ENCODE assay signal across 10 mouse cellular contexts in the genomic region with DNA sequence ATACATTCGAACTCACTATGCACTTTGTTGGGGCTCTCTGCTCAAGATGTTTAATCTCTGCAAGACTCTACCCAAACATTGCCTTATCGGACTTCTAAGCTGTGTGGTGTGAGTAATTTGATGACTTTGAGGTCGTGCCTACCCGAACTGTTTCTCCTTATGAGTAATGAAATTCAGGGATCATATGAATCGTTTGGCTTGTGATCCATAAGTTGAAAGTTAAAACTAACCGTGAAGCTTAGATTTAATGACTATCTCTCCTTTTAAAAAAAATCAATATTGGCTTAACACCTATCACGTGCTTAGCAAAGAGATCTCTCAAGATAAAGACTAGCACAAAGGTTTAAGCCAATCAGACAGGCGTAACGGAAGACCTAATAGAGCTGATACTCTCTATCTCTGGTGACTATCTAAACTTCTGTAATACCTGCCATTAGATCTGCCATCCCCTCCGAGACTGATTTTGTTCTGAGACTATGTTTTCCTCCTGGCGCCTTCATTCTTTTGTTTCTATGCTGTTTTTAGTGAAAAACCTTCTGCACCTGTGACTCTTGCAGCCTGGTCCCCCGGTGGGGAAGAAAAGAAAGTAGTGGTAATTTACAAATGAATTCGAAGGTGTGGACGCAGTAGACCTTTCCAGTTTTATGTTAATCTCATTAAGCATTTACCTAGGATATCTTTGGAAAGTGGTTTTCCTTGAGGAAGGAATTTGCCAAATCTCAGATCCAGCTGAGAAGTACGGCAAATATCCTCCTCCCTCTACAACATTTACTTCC. TPM values are rescaled to one million over a fixed set of nuclear protein-coding genes. Genes with fewer than 3 reads are reported as not detected.
DNase-seq lines count a peak whose midpoint lies in the region; ATAC-seq lines count a peak whose summit lies in the region.
"Had no signal": no experiment of that assay in that cellular context is flagged by ENCODE, and none has a peak within 500 bp of the region (broad histone marks: within the 10 kb centered on the region; RNA-seq: fewer than 3 reads in every experiment).

No protein-coding gene starts in this region.

- H3K9ac ChIP-seq in embryonic facial prominence, embryonic 13.5 days = peak overlapping the region; percentile 98
- peak overlapping the region; percentile 95 for H3K9ac ChIP-seq in intestine, embryonic 16.5 days (ENCODE audit: low read depth, low read length)
- H3K9ac ChIP-seq in neural tube, embryonic 11.5 days (ENCODE audit: low read length) = peak overlapping the region; percentile 98

- WGBS in embryonic facial prominence, embryonic 13.5 days = 2% methylated on average over 15 of the region's 15 CpGs
- WGBS in intestine, embryonic 16.5 days = 2% methylated on average over 15 of the region's 15 CpGs
- 3% methylated on average over 15 of the region's 15 CpGs for WGBS in neural tube, embryonic 11.5 days

- peak; percentile 7 to 9 for DNase-seq in cerebellum, postnatal 10 days
- no peak for DNase-seq in cerebellum, adult 11-12 months
- DNase-seq in B cell, adult 2 months = peak; percentile 3 to 14
- no peak for DNase-seq in neural tube, embryonic 11.5 days (ENCODE audit: low spot score)
- DNase-seq in layer of hippocampus, adult 8-10 months (ENCODE audit: low spot score in 2 of 2) = no peak
- DNase-seq in urinary bladder, postnatal 25 days (ENCODE audit: low spot score) = no peak

- ATAC-seq in embryonic facial prominence, embryonic 13.5 days (ENCODE audit: insufficient number of reproducible peaks, insufficient read depth, low FRiP score, low TSS enrichment, low read depth) = no peak
- peak; percentile 8 for ATAC-seq in intestine, embryonic 16.5 days
- no peak for ATAC-seq in neural tube, embryonic 11.5 days (ENCODE audit: insufficient read depth, low FRiP score, low TSS enrichment)

- peaks cover 19% of the 10 kb centered on the region for H3K4me1 ChIP-seq in embryonic facial prominence, embryonic 13.5 days
- peaks cover 3% of the 10 kb centered on the region; the same call in 1 of the 2 replicates for H3K4me1 ChIP-seq in intestine, embryonic 16.5 days (ENCODE audit: control insufficient read depth, insufficient read depth, low read length)
- H3K4me1 ChIP-seq in neural tube, embryonic 11.5 days (ENCODE audit: control insufficient read depth, insufficient read depth, low read length) = peaks cover 4% of the 10 kb centered on the region

- H3K27me3 ChIP-seq in embryonic facial prominence, embryonic 13.5 days = no peaks in the 10 kb centered on the region
- H3K27me3 ChIP-seq in intestine, embryonic 16.5 days (replicated peaks; ENCODE audit: control insufficient read depth, insufficient read depth, low read length) = no peaks in the 10 kb centered on the region
- no peaks in the 10 kb centered on the region for H3K27me3 ChIP-seq in neural tube, embryonic 11.5 days (ENCODE audit: control insufficient read depth, insufficient read depth, low read length)
- H3K27me3 ChIP-seq: Patski had no signal

- no peaks in the 10 kb centered on the region for H3K9me3 ChIP-seq in embryonic facial prominence, embryonic 13.5 days
- no peaks in the 10 kb centered on the region for H3K9me3 ChIP-seq in intestine, embryonic 16.5 days (ENCODE audit: control insufficient read depth, low read length)
- no peaks in the 10 kb centered on the region for H3K9me3 ChIP-seq in neural tube, embryonic 11.5 days (ENCODE audit: control insufficient read depth, low read length)

- peak overlapping the region; percentile 82 for H3K4me2 ChIP-seq in embryonic facial prominence, embryonic 13.5 days
- H3K4me2 ChIP-seq in intestine, embryonic 16.5 days (ENCODE audit: low read depth, low read length) = peak overlapping the region; percentile 71
- peak overlapping the region; percentile 59 for H3K4me2 ChIP-seq in neural tube, embryonic 11.5 days (ENCODE audit: low read depth)

- peak overlapping the region; percentile 99 for H3K27ac ChIP-seq in embryonic facial prominence, embryonic 13.5 days
- peak overlapping the region; percentile 96 for H3K27ac ChIP-seq in intestine, embryonic 16.5 days (ENCODE audit: low read length)
- peak overlapping the region; percentile 96; the same call in 1 of the 2 replicates for H3K27ac ChIP-seq in neural tube, embryonic 11.5 days (ENCODE audit: low read depth, low read length)

- H3K36me3 ChIP-seq in embryonic facial prominence, embryonic 13.5 days = no peaks in the 10 kb centered on the region
- no peaks in the 10 kb centered on the region for H3K36me3 ChIP-seq in intestine, embryonic 16.5 days (ENCODE audit: control insufficient read depth, insufficient read depth, low read length)
- no peaks in the 10 kb centered on the region for H3K36me3 ChIP-seq in neural tube, embryonic 11.5 days (ENCODE audit: control insufficient read depth, insufficient read depth, low read length)

- peak overlapping the region; percentile 94 for H3K4me3 ChIP-seq in embryonic facial prominence, embryonic 13.5 days
- peak overlapping the region; percentile 92 for H3K4me3 ChIP-seq in intestine, embryonic 16.5 days (ENCODE audit: low read length)
- peak overlapping the region; percentile 84 for H3K4me3 ChIP-seq in neural tube, embryonic 11.5 days (ENCODE audit: low read depth, low read length)

RNA-seq across cellular contexts. Expression of gene Qser1, which starts 1.2 kb away (rescaled TPM):
- 13.5 and 14.2 TPM in 2 replicates for polyA plus RNA-seq in embryonic facial prominence, embryonic 13.5 days (2015; fragmentation: Nextera tagmentation; extraction: Ambion mirVana)
- polyA plus RNA-seq in intestine, embryonic 16.5 days (2015; fragmentation: Nextera tagmentation; extraction: Ambion mirVana) = 4.5 and 4.9 TPM in 2 replicates
- polyA plus RNA-seq in neural tube, embryonic 11.5 days (2014; fragmentation: Nextera tagmentation; extraction: Ambion mirVana) = 13.9 and 14.8 TPM in 2 replicates
- total RNA-seq in layer of hippocampus, adult 8-10 months (2022) = 10 to 100 TPM; 10.3 to 12.0 (median 11.2) TPM

RNA-seq across cellular contexts. Expression of gene Prrg4, which starts 31.9 kb away (rescaled TPM):
- polyA plus RNA-seq in embryonic facial prominence, embryonic 13.5 days (2015; fragmentation: Nextera tagmentation; extraction: Ambion mirVana) = 2.8 and 3.0 TPM in 2 replicates
- 1.8 and 2.2 TPM in 2 replicates for polyA plus RNA-seq in intestine, embryonic 16.5 days (2015; fragmentation: Nextera tagmentation; extraction: Ambion mirVana)
- 0.17 and 0.43 TPM in 2 replicates for polyA plus RNA-seq in neural tube, embryonic 11.5 days (2014; fragmentation: Nextera tagmentation; extraction: Ambion mirVana)
- total RNA-seq in layer of hippocampus, adult 8-10 months (2022) = 1 to 10 TPM in 2 of 4 experiments, under 1 TPM in 2; 0.85 to 2.0 (median 1.2) TPM

RNA-seq across cellular contexts. Expression of gene Ccdc73, which starts 49.9 kb away (rescaled TPM):
- polyA plus RNA-seq in embryonic facial prominence, embryonic 13.5 days (2015; fragmentation: Nextera tagmentation; extraction: Ambion mirVana) = 9.5 and 11.2 TPM in 2 replicates
- 4.4 and 6.0 TPM in 2 replicates for polyA plus RNA-seq in intestine, embryonic 16.5 days (2015; fragmentation: Nextera tagmentation; extraction: Ambion mirVana)
- 7.1 and 7.7 TPM in 2 replicates for polyA plus RNA-seq in neural tube, embryonic 11.5 days (2014; fragmentation: Nextera tagmentation; extraction: Ambion mirVana)
- total RNA-seq in layer of hippocampus, adult 8-10 months (2022) = 1 to 10 TPM in 1 of 4 experiments, not detected in 3; 1.4 TPM
- total RNA-seq: neutrophil, adult 5-6 weeks had no signal

Comparison
In these comparisons a context has a peak if more than half of its experiments do, and no peak if none do; other contexts are left out.
1. DNase-seq: peak in cerebellum, postnatal 10 days (2 of 2) and B cell, adult 2 months (2 of 2); none in cerebellum, adult 11-12 months (single experiment), neural tube, embryonic 11.5 days (single experiment), layer of hippocampus, adult 8-10 months (0 of 2) and urinary bladder, postnatal 25 days (single experiment).
2. Peak in every context shown above with its lines, with median percentiles within 50 percentile points of each other: H3K27ac ChIP-seq, H3K4me2 ChIP-seq, H3K4me3 ChIP-seq and H3K9ac ChIP-seq.